Comparison of ENCODE assay signal across 11 mouse cellular contexts in the genomic region with DNA sequence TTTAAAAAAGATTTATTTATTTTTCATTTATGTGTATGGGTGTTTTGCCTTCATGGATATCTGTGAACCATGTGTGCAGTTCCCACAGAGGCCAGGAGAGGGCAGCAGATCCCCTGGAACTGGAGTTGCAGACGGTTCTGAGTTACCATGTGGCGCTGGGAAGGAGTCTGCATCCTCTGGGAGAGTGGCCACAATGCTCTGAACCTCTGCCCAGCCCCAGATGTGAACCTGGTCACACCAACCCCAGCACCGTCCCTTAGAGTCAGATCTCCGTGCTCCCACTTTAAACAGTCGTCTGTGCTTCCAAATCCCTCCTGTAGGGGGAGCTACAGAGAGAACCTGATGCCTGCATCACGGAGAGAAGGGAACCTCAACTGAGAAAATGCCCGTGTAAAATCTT.
DNase-seq lines count a peak whose midpoint lies in the region; ATAC-seq and TF ChIP-seq lines count a peak whose summit lies in the region.
"Had no signal": no experiment of that assay in that cellular context is flagged by ENCODE, and none has a peak within 500 bp of the region (broad histone marks: within the 10 kb centered on the region; RNA-seq: fewer than 3 reads in every experiment).

No protein-coding gene starts in this region.

- intact Hi-C loops in gastrocnemius, adult 2 months (cut with DNase I): no loop called here
- intact Hi-C loops in left cerebral cortex, postnatal 4 days (cut with DNase I): no loop called here

- no peak for ATAC-seq in activated CD4-positive, CD25-positive, alpha-beta regulatory T cell, adult 4 months

- peaks cover 5% of the 10 kb centered on the region; the same call in 1 of the 2 replicates for H3K27me3 ChIP-seq in embryonic facial prominence, embryonic 10.5 days (replicated peaks; ENCODE audit: low read depth, poor library complexity, severe bottlenecking)
- H3K27me3 ChIP-seq: embryonic facial prominence, embryonic 13.5 days had no signal

- no peak for DNase-seq in gastrocnemius, adult 2 months
- no peak for DNase-seq in gastrocnemius, postnatal 10 days
- DNase-seq in left cerebral cortex, postnatal 4 days: peak; percentile 27
- DNase-seq in left cerebral cortex, adult 9 months (ENCODE audit: low spot score in 2 of 2): no peak
- peak; percentile 6 for DNase-seq in 3T3-L1 (ENCODE audit: low read depth, low spot score)
- DNase-seq in embryonic facial prominence, embryonic 10.5 days (ENCODE audit: low spot score): no peak
- DNase-seq: lung, postnatal 4 days had no signal

- WGBS in bone marrow, adult 2 months: 68% methylated on average over 7 of the region's 7 CpGs
- 76% methylated on average over 7 of the region's 7 CpGs for WGBS in embryonic facial prominence, embryonic 10.5 days

- H3K4me1 ChIP-seq in bone marrow, adult 2 months (ENCODE audit: control insufficient read depth, insufficient read depth, low read length): no peaks in the 10 kb centered on the region
- H3K4me1 ChIP-seq in embryonic facial prominence, embryonic 10.5 days: peaks cover 19% of the 10 kb centered on the region
- H3K4me1 ChIP-seq: embryonic facial prominence, embryonic 13.5 days; heart, embryonic 13.5 days had no signal

- peak; percentile 43 for TF ChIP-seq CTCF in gastrocnemius, adult 2 months (IDR thresholded peaks at IDR 0.05)
- 0 out of 2 replicates have a peak, but pooled peaks have one; percentile 8 for TF ChIP-seq CTCF in bone marrow, adult 2 months (IDR thresholded peaks at IDR 0.05; ENCODE audit: control insufficient read depth, insufficient read depth, low read length)

- H3K9me3 ChIP-seq in embryonic facial prominence, embryonic 10.5 days: peaks cover 5% of the 10 kb centered on the region; the same call in 1 of the 2 replicates
- H3K9me3 ChIP-seq: embryonic facial prominence, embryonic 13.5 days; heart, embryonic 13.5 days had no signal

- H3K36me3 ChIP-seq in embryonic facial prominence, embryonic 10.5 days (replicated peaks): no peaks in the 10 kb centered on the region
- H3K36me3 ChIP-seq: embryonic facial prominence, embryonic 13.5 days; heart, embryonic 13.5 days had no signal

- H3K27ac ChIP-seq in gastrocnemius, adult 2 months: no peak overlapping the region
- no peak overlapping the region for H3K27ac ChIP-seq in bone marrow, adult 2 months (ENCODE audit: control insufficient read depth, insufficient read depth, low read depth, low read length, poor library complexity)
- no peak overlapping the region for H3K27ac ChIP-seq in embryonic facial prominence, embryonic 10.5 days (replicated peaks)
- H3K27ac ChIP-seq: embryonic facial prominence, embryonic 13.5 days; heart, embryonic 13.5 days had no signal

- no peak for TF ChIP-seq POLR2A in bone marrow, adult 2 months (IDR thresholded peaks at IDR 0.05; ENCODE audit: borderline replicate concordance, control insufficient read depth, low read depth, low read length)

- no peak overlapping the region for H3K4me3 ChIP-seq in gastrocnemius, adult 2 months
- no peak overlapping the region for H3K4me3 ChIP-seq in bone marrow, adult 2 months (replicated peaks; ENCODE audit: control insufficient read depth, low read depth, low read length)
- no peak overlapping the region for H3K4me3 ChIP-seq in embryonic facial prominence, embryonic 10.5 days
- H3K4me3 ChIP-seq: embryonic facial prominence, embryonic 13.5 days; heart, embryonic 13.5 days had no signal

Comparison
In these comparisons a context has a peak if more than half of its experiments do, and no peak if none do; other contexts are left out.
1. DNase-seq: peak in left cerebral cortex, postnatal 4 days (single experiment) and 3T3-L1 (single experiment); none in gastrocnemius, adult 2 months (single experiment), gastrocnemius, postnatal 10 days (single experiment), left cerebral cortex, adult 9 months (0 of 2) and embryonic facial prominence, embryonic 10.5 days (single experiment).